Mouse (Mus musculus) midbrain, embryonic 12.5 days (tissue): ENCODE measurements around the gene Usp2. TPM values are rescaled to one million over a fixed set of nuclear protein-coding genes. Genes with fewer than 3 reads are reported as not detected.

Experiments
- ATAC-seq: fragments of 200-750 bp; cut with Nextera tagmentation; 2 replicates; pipeline ENCODE4 v1.8.0; 2017; ENCODE audit warnings: low read depth, moderate TSS enrichment, moderate library complexity; ENCODE audit not compliant: low FRiP score
- H3K27ac ChIP-seq: fragments of 300-500 bp; sonication (generic); replicated peaks from 2 replicates; pipeline ENCODE4 v1.5.1; 2016; ENCODE audit warnings: mild to moderate bottlenecking
- H3K27me3 ChIP-seq: fragments of 300-500 bp; sonication (generic); 2 replicates; pipeline ENCODE4 v1.6.1; 2016; ENCODE audit warnings: mild to moderate bottlenecking
- H3K36me3 ChIP-seq: fragments of 300-500 bp; sonication (generic); 2 replicates; pipeline ENCODE4 v1.6.1; 2016
- H3K4me1 ChIP-seq: fragments of 300-500 bp; sonication (generic); 2 replicates; pipeline ENCODE4 v1.6.1; 2016
- H3K4me2 ChIP-seq: fragments of 300-500 bp; sonication (generic); replicated peaks from 2 replicates; pipeline ENCODE4 v1.6.1; 2016; ENCODE audit warnings: mild to moderate bottlenecking, moderate library complexity
- H3K4me3 ChIP-seq: fragments of 300-500 bp; sonication (generic); 2 replicates; pipeline ENCODE4 v1.5.1; 2016; ENCODE audit warnings: mild to moderate bottlenecking
- H3K9ac ChIP-seq: fragments of 300-500 bp; sonication (generic); replicated peaks from 2 replicates; pipeline ENCODE4 v1.6.1; 2016; ENCODE audit warnings: mild to moderate bottlenecking, moderate library complexity
- H3K9me3 ChIP-seq: fragments of 300-500 bp; sonication (generic); 2 replicates; pipeline ENCODE4 v1.6.1; 2016; ENCODE audit warnings: mild to moderate bottlenecking
- whole genome bisulfite sequencing: fragments of 180-500 bp; shearing (Covaris S2); methylation state at CpG from one replicate; pipeline ENCODE4 v1.1.7; 2016; 5-methylcytosine and 5-hydroxymethylcytosine counted together
- polyA plus RNA-seq: library from polyadenylated mRNA; unstranded; fragments of >200 nt; fragmentation: Nextera tagmentation; extraction: Ambion mirVana; gene quantifications from 2 replicates; pipeline ENCODE4 v1.2.1, GENCODE M21; 2016

Usp2 gene
- polyA plus RNA-seq, 1 experiment from 2014 or later = 6.4 TPM

GRCm38 (mm10) chr9:44088877-44089608 lies 22.2 kb downstream of the Usp2 start:
- Histone ChIP-seq H3K4me1 (peaks cover 31% of the 10 kb centered on the region), H3K9ac (no peak overlapping the region), H3K36me3 (no peaks in the 10 kb centered on the region), H3K27ac (no peak overlapping the region), H3K4me2 (no peak overlapping the region), H3K27me3 (peaks cover 47% of the 10 kb centered on the region), H3K9me3 (no peaks in the 10 kb centered on the region), H3K4me3 (no peak overlapping the region)
- WGBS = 72% methylated on average over 12 of the region's 12 CpGs
- ATAC-seq = no peak

GRCm38 (mm10) chr9:44093612-44094503 lies 27.0 kb downstream of the Usp2 start:
- Histone ChIP-seq H3K9ac (no peak overlapping the region), H3K4me3 (peak overlapping the region; percentile 4; the same call in 1 of the 2 replicates), H3K27ac (no peak overlapping the region), H3K4me2 (peak overlapping the region; percentile 31), H3K4me1 (peaks cover 13% of the 10 kb centered on the region), H3K9me3 (no peaks in the 10 kb centered on the region), H3K27me3 (peaks cover 5% of the 10 kb centered on the region; the same call in 1 of the 2 replicates), H3K36me3 (no peaks in the 10 kb centered on the region)
- peak; percentile 44; the same call in 1 of the 2 replicates for ATAC-seq
- 30% methylated on average over 24 of the region's 24 CpGs for WGBS

GRCm38 (mm10) chr9:44094737-44095136 lies 27.9 kb downstream of the Usp2 start:
- Histone ChIP-seq H3K27ac (no peak overlapping the region), H3K4me3 (no peak overlapping the region), H3K36me3 (no peaks in the 10 kb centered on the region), H3K4me1 (peaks cover 13% of the 10 kb centered on the region), H3K4me2 (no peak overlapping the region), H3K9ac (no peak overlapping the region), H3K27me3 (peaks cover 3% of the 10 kb centered on the region; the same call in 1 of the 2 replicates), H3K9me3 (no peaks in the 10 kb centered on the region)
- ATAC-seq = no peak
- 92% methylated on average over 3 of the region's 3 CpGs for WGBS

GRCm38 (mm10) chr9:44095781-44096180 lies 29.0 kb downstream of the Usp2 start:
- H3K4me3 ChIP-seq = no peak overlapping the region
- no peak overlapping the region for H3K9ac ChIP-seq
- peaks cover 13% of the 10 kb centered on the region for H3K4me1 ChIP-seq
- H3K9me3 ChIP-seq = no peaks in the 10 kb centered on the region
- no peak overlapping the region for H3K4me2 ChIP-seq
- whole genome bisulfite sequencing = 95% methylated on average over 9 of the region's 9 CpGs
- H3K36me3 ChIP-seq = no peaks in the 10 kb centered on the region
- H3K27ac ChIP-seq = no peak overlapping the region
- H3K27me3 ChIP-seq = no peaks in the 10 kb centered on the region
- no peak for ATAC-seq

- Histone ChIP-seq H3K4me3 (no peak overlapping the region), H3K9ac (no peak overlapping the region), H3K27me3 (no peaks in the 10 kb centered on the region), H3K27ac (peak overlapping the region; percentile 43; the same call in 1 of the 2 replicates), H3K4me2 (no peak overlapping the region), H3K9me3 (no peaks in the 10 kb centered on the region), H3K36me3 (no peaks in the 10 kb centered on the region), H3K4me1 (peaks cover 15% of the 10 kb centered on the region)
- WGBS = 8% methylated on average over 9 of the region's 9 CpGs
- peak; percentile 60; the same call in 1 of the 2 replicates for ATAC-seq
These were observed 29.7 kb downstream of the Usp2 start for GRCm38 (mm10) chr9:44096536-44096935.

- WGBS = 29% methylated on average over 9 of the region's 9 CpGs
- no peak within 1 kb of the TSS for H3K9ac ChIP-seq
These were observed 34.7 kb downstream of the Usp2 start, which contains the start of gene Mfrp for GRCm38 (mm10) chr9:44101490-44101889. TSS of gene Mfrp (plus strand) at chr9:44101729.

GRCm38 (mm10) chr9:44104881-44105280 lies 38.1 kb downstream of the Usp2 start:
- 93% methylated on average over 7 of the region's 7 CpGs for WGBS
- Histone ChIP-seq H3K9me3 (no peaks in the 10 kb centered on the region), H3K4me2 (no peak overlapping the region), H3K4me1 (peaks cover 42% of the 10 kb centered on the region), H3K36me3 (peaks cover 11% of the 10 kb centered on the region; the same call in 1 of the 2 replicates), H3K27me3 (no peaks in the 10 kb centered on the region), H3K4me3 (no peak overlapping the region), H3K9ac (no peak overlapping the region; the same call in 1 of the 2 replicates), H3K27ac (no peak overlapping the region)
- ATAC-seq = no peak

More at GRCm38 (mm10) chr9:44101490-44101889, 34.7 kb downstream of the Usp2 start, which contains the start of gene Mfrp:
- H3K4me2 ChIP-seq = no peak within 1 kb of the TSS; the same call in 1 of the 2 replicates
- H3K27me3 ChIP-seq = no peaks in the 10 kb centered on the region
- H3K27ac ChIP-seq = no peak within 1 kb of the TSS
- no peak for ATAC-seq
- no peaks in the 10 kb centered on the region for H3K9me3 ChIP-seq
- peaks cover 13% of the 10 kb centered on the region for H3K4me1 ChIP-seq
- peaks cover 11% of the 10 kb centered on the region; the same call in 1 of the 2 replicates for H3K36me3 ChIP-seq
- no peak within 1 kb of the TSS for H3K4me3 ChIP-seq

- H3K9me3 ChIP-seq = no peaks in the 10 kb centered on the region
- no peak overlapping the region for H3K27ac ChIP-seq
- peaks cover 51% of the 10 kb centered on the region for H3K4me1 ChIP-seq
- H3K9ac ChIP-seq = no peak overlapping the region
- WGBS = 90% methylated on average over 10 of the region's 10 CpGs
- H3K4me2 ChIP-seq = no peak overlapping the region
- H3K27me3 ChIP-seq = no peaks in the 10 kb centered on the region
- H3K4me3 ChIP-seq = no peak overlapping the region
- peaks cover 11% of the 10 kb centered on the region; the same call in 1 of the 2 replicates for H3K36me3 ChIP-seq
- ATAC-seq = no peak
These were observed 39.0 kb downstream of the Usp2 start for GRCm38 (mm10) chr9:44105781-44106180.

- no peaks in the 10 kb centered on the region for H3K27me3 ChIP-seq
- no peak overlapping the region for H3K4me3 ChIP-seq
- H3K36me3 ChIP-seq = peaks cover 11% of the 10 kb centered on the region; the same call in 1 of the 2 replicates
- ATAC-seq = no peak
- no peak overlapping the region for H3K4me2 ChIP-seq
- no peaks in the 10 kb centered on the region for H3K9me3 ChIP-seq
- peaks cover 51% of the 10 kb centered on the region for H3K4me1 ChIP-seq
- WGBS = 97% methylated on average over 7 of the region's 7 CpGs
- no peak overlapping the region; the same call in 1 of the 2 replicates for H3K9ac ChIP-seq
- H3K27ac ChIP-seq = no peak overlapping the region
These were observed 39.4 kb downstream of the Usp2 start for GRCm38 (mm10) chr9:44106182-44106581.

GRCm38 (mm10) chr9:44106596-44106995 lies 39.8 kb downstream of the Usp2 start:
- peak overlapping the region; percentile 60; the same call in 1 of the 2 replicates for H3K27ac ChIP-seq
- H3K4me2 ChIP-seq = peak overlapping the region; percentile 46
- peak overlapping the region; percentile 21; the same call in 1 of the 2 replicates for H3K4me3 ChIP-seq
- no peaks in the 10 kb centered on the region for H3K9me3 ChIP-seq
- H3K4me1 ChIP-seq = peaks cover 49% of the 10 kb centered on the region
- peaks cover 11% of the 10 kb centered on the region; the same call in 1 of the 2 replicates for H3K36me3 ChIP-seq
- H3K27me3 ChIP-seq = no peaks in the 10 kb centered on the region
- WGBS = 52% methylated on average over 4 of the region's 4 CpGs
- ATAC-seq = no peak
- peak overlapping the region; percentile 50 for H3K9ac ChIP-seq

GRCm38 (mm10) chr9:44107110-44107509 lies 40.3 kb downstream of the Usp2 start, which contains the start of gene C1qtnf5:
TSS of gene C1qtnf5 (plus strand) at chr9:44107245.
- Histone ChIP-seq H3K9me3 (no peaks in the 10 kb centered on the region), H3K4me2 (peak within 1 kb of the TSS; percentile 46), H3K9ac (peak within 1 kb of the TSS; percentile 50), H3K36me3 (peaks cover 11% of the 10 kb centered on the region; the same call in 1 of the 2 replicates), H3K27me3 (no peaks in the 10 kb centered on the region), H3K4me3 (peak within 1 kb of the TSS; percentile 21), H3K4me1 (peaks cover 50% of the 10 kb centered on the region), H3K27ac (peak within 1 kb of the TSS; percentile 60)
- WGBS = 22% methylated on average over 8 of the region's 8 CpGs
- ATAC-seq = 0 out of 2 replicates have a peak, but pooled peaks have one; percentile 11
